Mouse (Mus musculus) brain, embryonic 14.5 days (tissue): ENCODE measurements around the gene Fam57b. TPM values are rescaled to one million over a fixed set of nuclear protein-coding genes. Genes with fewer than 3 reads are reported as not detected.
A peak's percentile ranks its signal among the peaks of the same experiment; 100 is the strongest.

Source experiments
- DNase-seq: peaks from one replicate; pipeline ENCODE4 v3.0.0-alpha.2; 2011; ENCODE audit warnings: low read depth
- CTCF ChIP-seq: fragments of 200-500 bp; IDR thresholded peaks from 2 replicates; pipeline ENCODE4 v1.5.1; 2012; ENCODE audit warnings: inconsistent platforms, mild to moderate bottlenecking, moderate library complexity, borderline replicate concordance; ENCODE audit not compliant: insufficient read depth, insufficient read length; ENCODE audit errors: extremely low read depth
- POLR2A ChIP-seq: fragments of 200-500 bp; IDR thresholded peaks from 2 replicates; pipeline ENCODE4 v1.6.1; 2012; ENCODE audit warnings: mild to moderate bottlenecking, inconsistent platforms, borderline replicate concordance; ENCODE audit not compliant: poor library complexity, insufficient read depth, insufficient read length, severe bottlenecking; ENCODE audit errors: extremely low read depth
- polyA plus RNA-seq: library from polyadenylated mRNA; depleted of rRNA; stranded (reverse); fragments of >200 nt; gene quantifications from 2 replicates; pipeline ENCODE4 v1.2.3, GENCODE M21; 2012

Fam57b gene
- polyA plus RNA-seq, 1 experiment = 224 TPM

DNA sequence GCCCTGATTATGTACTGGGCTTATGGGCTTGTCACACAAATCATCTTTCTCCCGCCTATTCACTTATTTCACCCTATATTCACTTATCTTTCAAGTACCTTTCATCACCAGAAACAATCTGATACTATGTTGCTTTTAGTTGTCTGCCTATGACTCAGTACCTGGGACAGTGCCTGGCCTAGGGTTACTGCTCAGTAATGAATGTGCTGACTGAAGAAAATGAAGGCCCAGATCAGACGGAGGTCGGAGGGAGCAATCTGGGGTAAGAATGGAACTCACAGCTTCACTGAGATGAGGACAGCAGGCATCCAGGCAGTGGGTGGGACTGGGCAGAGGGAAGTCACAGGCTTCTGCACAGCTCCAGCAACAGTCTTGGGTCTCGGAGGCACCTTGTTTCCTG, 9.9 kb downstream of the Fam57b start:
- TF ChIP-seq POLR2A (no peak), CTCF (no peak)
- DNase-seq = no peak

DNA sequence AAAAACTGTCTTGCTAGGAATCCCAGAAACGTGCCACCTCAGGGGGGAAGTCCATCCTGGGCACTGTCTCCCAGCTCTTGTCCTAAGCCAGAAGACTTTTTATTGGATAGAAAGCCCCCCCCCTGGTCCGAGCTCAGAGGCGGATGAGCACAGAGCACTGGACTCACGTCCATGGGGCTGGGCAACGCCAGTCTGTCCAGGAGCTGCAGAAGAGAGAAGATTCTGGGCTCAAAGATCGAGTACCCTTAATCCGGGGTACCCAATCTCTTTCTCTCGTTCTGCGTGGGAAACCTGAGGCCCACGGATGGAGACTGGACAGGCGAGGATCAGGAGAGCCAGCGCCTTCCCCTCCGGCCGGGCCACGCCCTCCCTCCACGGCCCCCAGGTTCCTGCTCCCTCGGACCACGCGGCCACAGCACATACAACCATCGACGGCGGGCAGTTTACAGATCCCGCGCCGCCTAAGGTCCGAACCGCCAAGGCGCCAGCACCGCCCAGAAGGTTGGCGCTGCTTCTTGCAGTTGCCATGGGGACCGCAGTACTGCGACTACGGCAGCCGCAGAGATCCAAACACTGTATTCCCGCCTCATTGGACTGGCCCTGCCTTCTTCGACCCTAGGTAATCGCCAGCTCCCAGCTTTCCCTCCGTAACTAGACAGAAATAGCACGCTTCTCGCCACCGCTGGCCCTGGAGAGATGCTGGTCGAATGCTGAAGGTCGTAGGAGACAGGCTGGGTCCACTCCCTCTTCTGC, 11.4 kb downstream of the Fam57b start:
- TF ChIP-seq CTCF (no peak), POLR2A (peak; percentile 42; the same call in 1 of the 2 replicates)
- DNase-seq = peak; percentile 97

DNA sequence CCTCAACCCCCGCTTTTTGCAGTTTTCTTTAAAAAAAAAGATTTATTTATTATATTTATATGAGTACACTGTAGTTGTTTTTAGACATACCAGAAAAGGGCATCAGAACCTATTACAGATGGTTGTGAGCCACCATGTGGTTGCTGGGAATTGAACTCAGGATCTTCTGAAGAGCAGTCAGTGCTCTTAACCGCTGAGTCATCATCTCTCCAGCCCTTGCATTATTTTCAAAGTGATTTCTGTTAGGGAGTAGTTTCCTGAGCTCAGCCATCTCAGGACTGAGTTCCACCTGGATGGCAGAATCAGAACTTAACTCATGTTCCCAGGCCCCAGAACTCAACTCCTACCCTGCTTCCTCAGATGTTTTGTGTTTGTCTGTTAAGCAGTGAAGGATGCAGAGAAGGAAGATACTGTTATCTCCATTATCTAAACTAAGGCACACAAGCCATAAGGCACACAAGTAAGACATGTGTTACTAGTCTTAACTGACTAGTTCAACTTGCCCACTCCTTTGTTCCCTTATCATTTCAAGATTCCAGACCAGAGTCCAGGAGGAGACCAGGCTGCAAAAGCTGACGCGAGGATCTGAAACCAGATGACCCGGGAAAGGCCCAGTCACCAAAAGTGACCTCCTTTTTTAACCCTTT, 12.4 kb downstream of the Fam57b start:
- DNase-seq = no peak
- TF ChIP-seq CTCF (no peak), POLR2A (no peak)

DNA sequence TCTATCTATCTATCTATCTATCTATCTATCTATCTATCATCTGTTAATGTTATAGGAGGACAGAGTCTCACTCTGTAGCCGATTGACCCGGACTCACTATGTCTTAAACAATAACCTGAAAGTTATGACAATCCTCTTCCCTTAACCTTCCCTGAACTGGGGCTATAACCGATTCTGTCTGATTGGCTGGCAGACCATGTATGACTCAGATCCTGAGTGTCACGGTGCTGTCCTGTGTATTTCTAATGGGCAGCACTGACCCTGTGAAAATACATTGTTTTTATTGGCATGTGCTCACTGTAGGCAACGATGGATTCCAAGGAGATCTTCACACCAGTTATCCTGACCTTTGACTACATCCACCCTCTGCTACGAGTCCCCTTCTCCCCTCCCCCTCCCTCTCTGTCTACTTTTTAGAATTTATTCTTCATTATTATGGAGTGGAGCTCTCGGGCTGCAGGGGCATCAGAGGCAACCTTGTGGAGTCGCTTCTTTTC, 18.3 kb downstream of the Fam57b start:
- TF ChIP-seq CTCF (no peak), POLR2A (no peak)
- DNase-seq = no peak

DNA sequence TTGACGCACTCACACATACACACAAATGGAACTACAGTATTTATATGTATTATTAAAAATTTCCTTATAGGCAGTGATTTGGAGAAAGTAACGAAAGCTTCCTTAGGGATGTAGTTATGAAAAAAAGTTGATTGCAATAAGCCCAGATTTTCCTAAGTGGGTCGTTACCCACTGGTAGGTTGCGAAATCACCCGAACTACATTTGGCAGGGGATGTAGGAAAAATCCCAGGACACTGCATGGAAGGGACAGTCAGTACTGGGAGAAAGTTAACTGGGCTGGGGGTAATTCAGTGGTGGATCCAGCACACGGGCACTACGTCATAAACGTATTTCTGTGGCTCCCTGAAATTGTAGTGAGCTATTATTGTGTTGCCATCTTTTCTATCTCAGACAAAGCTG, 19.0 kb downstream of the Fam57b start:
- TF ChIP-seq CTCF (no peak), POLR2A (no peak)

DNA sequence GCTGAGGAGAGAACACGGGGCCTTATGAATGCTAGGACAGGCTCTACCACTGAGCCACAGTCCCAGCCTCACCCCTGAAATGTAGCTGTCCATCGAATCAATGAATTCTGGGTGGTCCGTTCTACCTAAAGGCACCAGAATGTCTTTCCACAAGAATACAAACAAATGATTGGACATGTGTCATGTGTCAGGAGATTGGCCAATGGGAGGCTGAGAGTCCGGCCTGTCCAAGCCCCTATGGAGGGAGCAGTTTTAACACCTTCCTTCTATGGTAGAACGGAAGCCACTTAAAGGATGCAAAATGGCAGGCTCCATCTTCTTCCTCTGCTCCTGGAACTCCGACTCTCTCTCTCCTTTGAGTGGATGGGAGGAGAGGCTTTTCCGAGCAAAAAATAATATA, 20.1 kb downstream of the Fam57b start:
- TF ChIP-seq POLR2A (no peak), CTCF (no peak)

More for the DNA sequence above, 19.0 kb downstream of the Fam57b start:
- no peak for DNase-seq

DNA sequence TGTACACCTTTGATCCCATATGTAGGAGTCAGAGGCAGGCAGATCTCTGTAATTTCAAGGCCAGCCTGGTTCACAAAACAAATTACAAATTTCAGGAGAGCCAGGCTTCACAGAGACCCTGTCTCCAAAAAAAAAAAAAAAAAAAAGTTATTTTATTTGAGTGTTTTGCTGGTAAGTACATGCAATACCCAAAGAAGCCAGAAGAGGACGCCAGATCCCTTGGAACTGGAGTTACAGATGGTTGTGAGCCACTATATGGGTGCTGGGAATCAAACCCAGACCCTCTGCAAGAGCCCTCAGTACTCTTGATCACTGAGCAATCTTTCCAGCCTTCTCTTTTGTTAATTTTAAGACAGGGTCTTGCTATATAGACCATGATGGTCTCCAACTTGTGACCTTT, 21.4 kb downstream of the Fam57b start:
- TF ChIP-seq CTCF (peak; percentile 14; the same call in 1 of the 2 replicates), POLR2A (no peak)
- DNase-seq = no peak

More for the DNA sequence above, 20.1 kb downstream of the Fam57b start:
- no peak for DNase-seq

DNA sequence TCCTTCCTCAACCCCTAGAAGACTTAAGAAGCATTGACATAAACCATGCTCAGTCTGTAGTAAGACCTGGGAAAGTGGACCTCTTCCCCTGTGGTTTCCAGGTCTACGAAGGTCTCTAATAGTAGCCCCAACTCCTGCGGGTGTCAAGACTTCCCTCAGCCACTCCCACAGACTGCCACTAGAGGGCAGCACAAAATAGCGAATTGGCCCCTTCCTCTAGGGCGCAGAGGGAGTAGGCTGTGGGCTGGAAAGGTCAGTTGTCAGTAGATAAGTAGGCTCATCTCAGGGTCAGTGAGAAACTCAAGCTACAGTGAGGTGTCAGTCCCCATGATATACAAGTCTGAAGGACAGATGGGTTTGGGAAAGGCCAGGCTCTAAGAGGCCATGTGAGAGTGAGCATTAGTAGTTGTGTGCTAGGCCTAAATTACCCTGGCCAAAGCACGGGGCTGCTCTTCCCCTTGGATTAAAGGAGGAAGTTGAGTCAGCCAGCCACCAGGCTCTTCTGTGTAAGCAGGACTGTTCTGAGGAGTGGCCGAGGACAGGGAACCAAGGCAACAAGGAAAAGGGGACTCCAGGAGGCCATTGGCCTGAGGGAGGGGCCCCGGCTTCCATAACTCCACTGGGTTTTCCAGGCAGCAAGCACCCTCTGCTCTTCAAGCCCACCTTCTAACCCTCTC, 24.5 kb downstream of the Fam57b start:
- DNase-seq = peak; percentile 84
- TF ChIP-seq POLR2A (no peak), CTCF (peak; percentile 98)

DNA sequence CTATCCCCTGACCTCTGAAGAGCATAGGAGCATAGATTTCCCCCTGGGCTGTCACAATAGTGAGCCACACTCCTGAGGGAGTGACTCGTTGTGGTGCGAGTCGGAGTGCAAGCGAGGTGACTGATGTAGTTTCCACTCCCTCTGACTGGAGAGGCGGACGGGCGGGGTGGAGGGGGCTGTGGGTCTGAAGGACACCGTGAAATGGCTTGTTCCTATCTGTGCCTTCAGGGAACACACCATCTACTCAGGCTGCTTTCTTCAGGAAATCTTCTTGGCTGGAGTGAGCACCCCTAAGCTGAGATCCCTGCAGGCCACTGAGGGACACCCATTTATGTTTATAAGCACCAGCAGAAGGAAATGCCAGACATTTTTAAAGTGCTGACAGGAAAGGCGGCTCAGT, 25.3 kb downstream of the Fam57b start:
- TF ChIP-seq POLR2A (no peak), CTCF (no peak)
- DNase-seq = no peak

DNA sequence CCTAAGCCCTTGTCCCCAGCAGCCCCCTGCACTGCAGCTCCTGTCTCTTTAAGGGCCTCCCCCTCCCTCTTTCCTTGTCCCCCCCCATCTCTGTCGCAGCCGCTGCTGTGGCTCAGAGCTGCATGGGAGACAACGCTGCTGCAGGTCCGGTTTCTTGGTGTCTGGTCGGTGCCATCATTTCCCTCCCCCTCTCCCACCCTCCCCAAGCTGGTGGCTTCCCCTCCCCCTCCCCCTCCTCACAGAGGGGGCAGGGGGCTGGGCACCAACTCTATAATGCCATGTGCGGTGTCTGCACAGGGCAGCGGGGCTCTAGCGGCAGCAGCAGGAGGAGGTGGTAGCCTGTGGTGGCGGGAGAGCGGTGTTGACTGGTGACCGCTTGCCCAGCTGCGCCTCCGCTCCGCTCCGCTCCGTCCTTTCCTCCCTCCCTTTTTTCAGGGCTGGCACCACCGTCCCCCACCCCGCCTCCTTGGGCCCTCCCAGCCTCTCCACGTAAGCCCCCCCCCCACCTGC, 25.8 kb downstream of the Fam57b start:
- DNase-seq = peak; percentile 85
- no peak for TF ChIP-seq CTCF
- TF ChIP-seq POLR2A = peak; percentile 48; the same call in 1 of the 2 replicates

DNA sequence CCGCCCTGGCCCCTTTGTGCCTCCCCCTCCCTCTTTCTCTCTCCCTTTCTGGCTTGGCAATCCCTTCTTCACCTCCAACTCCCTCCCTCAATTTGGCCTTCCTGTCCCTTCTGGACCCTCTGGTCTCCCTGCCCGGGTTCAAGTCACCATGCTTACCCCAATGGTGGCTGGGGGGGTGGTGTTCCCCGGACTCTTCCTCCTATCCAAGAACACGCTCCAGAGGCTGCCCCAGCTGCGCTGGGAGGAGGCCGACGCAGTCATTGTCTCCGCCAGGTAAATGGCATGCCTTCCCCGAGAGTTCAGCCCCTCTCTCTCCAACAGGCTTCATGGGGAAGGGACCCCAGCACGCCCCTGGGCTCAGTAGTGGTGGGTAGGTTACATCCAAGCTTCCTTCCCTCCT, 26.5 kb downstream of the Fam57b start:
- DNase-seq = no peak
- no peak for TF ChIP-seq POLR2A
- TF ChIP-seq CTCF = no peak
